Mouse (Mus musculus) embryonic fibroblast, embryonic 13.5 days (primary cell): ENCODE data around the gene Arap2.

ENCODE experiments used
- CTCF ChIP-seq: IDR thresholded peaks from 2 replicates; pipeline ENCODE4 v1.5.1; 2011; ENCODE audit warnings: mild to moderate bottlenecking, control low read depth, low read length, moderate library complexity, borderline replicate concordance; ENCODE audit not compliant: insufficient read depth
- POLR2A ChIP-seq: IDR thresholded peaks from 2 replicates; pipeline ENCODE4 v1.6.1; 2011; ENCODE audit warnings: low read depth, mild to moderate bottlenecking, control low read depth, low read length, moderate library complexity

DNA sequence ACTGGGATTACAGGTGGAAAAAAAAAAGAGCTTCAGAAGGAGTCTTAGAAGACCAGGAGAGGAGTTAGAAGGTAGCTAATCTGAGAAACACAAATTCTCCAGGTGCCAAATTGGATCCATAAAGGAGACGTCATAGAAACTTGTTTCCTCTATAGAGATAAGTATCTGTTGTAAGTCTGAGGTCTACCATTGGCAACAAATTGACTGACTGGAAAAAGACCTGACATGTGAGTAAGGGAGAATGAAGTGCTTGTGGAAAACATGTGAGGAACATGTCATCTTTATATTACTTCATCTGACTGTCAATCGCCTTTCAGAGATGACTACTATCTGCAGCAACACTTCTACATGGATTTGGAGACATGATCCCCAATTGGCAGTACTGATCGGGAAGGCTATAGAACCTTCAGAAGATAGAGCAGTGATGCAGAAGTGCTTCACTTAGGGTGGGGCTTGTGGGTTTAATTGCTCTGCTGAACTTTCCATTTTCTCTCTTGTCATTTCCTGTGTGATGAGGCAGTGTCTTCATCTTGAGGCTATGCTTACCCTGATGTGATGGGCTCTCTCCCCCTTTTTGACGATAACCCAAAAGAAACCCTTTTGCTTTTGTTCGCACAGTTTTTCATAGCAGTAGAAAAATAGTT lies 25.1 kb upstream of the Arap2 start:
- TF ChIP-seq POLR2A (no peak), CTCF (no peak)
